Mouse (Mus musculus) hindbrain, embryonic 13.5 days (tissue): ENCODE data around the gene Olfr95. TPM values are rescaled to one million over a fixed set of nuclear protein-coding genes. Genes with fewer than 3 reads are reported as not detected.
"Not testable (repeated sequence)": the region's sequence is repeated elsewhere in the genome, so short reads cannot be mapped to it uniquely, and the experiment has no call there.

Experiments
- ATAC-seq: fragments of 200-750 bp; cut with Nextera tagmentation; 2 replicates; pipeline ENCODE4 v1.8.0; 2017; ENCODE audit warnings: moderate TSS enrichment; ENCODE audit not compliant: low FRiP score
- H3K27ac ChIP-seq: fragments of 300-500 bp; sonication (generic); 2 replicates; pipeline ENCODE4 v1.5.1; 2015; ENCODE audit warnings: inconsistent platforms, mild to moderate bottlenecking, moderate library complexity
- H3K27me3 ChIP-seq: fragments of 300-500 bp; sonication (generic); 2 replicates; pipeline ENCODE4 v1.6.1; 2015; ENCODE audit warnings: mild to moderate bottlenecking, inconsistent platforms
- H3K36me3 ChIP-seq: fragments of 300-500 bp; sonication (generic); 2 replicates; pipeline ENCODE4 v1.6.1; 2015; ENCODE audit warnings: mild to moderate bottlenecking, inconsistent platforms
- H3K4me1 ChIP-seq: fragments of 300-500 bp; sonication (generic); replicated peaks from 2 replicates; pipeline ENCODE4 v1.6.1; 2015; ENCODE audit warnings: inconsistent platforms
- H3K4me2 ChIP-seq: fragments of 300-500 bp; sonication (generic); 2 replicates; pipeline ENCODE4 v1.6.1; 2015; ENCODE audit warnings: inconsistent platforms, mild to moderate bottlenecking, moderate library complexity
- H3K4me3 ChIP-seq: fragments of 300-500 bp; sonication (generic); 2 replicates; pipeline ENCODE4 v1.5.1; 2015; ENCODE audit warnings: mild to moderate bottlenecking, inconsistent platforms
- H3K9ac ChIP-seq: fragments of 300-500 bp; sonication (generic); 2 replicates; pipeline ENCODE4 v1.6.1; 2015; ENCODE audit warnings: mild to moderate bottlenecking, inconsistent platforms
- H3K9me3 ChIP-seq: fragments of 300-500 bp; sonication (generic); 2 replicates; pipeline ENCODE4 v1.6.1; 2016; ENCODE audit warnings: inconsistent platforms
- WGBS: fragments of 180-500 bp; shearing (Covaris S2); methylation state at CpG from one replicate; pipeline ENCODE4 v1.1.7; 2015; 5-methylcytosine and 5-hydroxymethylcytosine counted together
- polyA plus RNA-seq: library from polyadenylated mRNA; unstranded; fragments of >200 nt; fragmentation: Nextera tagmentation; extraction: Ambion mirVana; gene quantifications from 2 replicates; pipeline ENCODE4 v1.2.1, GENCODE M21; 2015

The Olfr95 gene
- polyA plus RNA-seq = not detected in 2 replicates

DNA sequence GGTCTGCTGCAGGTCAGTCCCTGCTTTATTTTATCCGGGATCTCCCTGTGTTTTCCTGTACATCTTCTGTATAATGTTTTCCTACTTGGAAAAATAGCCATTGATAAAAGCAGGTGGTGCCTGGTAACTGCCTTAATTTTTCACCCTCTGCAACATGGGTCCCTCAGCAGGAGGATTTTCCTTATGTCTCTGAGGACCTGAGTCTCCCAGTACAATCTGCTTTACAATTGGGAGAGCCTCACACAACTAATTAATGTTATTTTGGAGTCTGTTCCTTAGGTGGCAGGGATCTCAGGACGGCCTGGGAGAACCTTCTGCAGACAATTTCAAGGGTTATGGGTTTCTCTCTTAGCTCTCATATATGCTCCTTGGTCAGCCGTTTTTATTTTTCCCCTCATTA is at the start of gene Olfr95:
Gene Olfr95, minus strand, starts transcription at position 101 of the 400 bp plus-strand sequence.
- Histone ChIP-seq H3K9ac (no peak within 1 kb of the TSS), H3K9me3 (0 out of 2 replicates have a peak, but pooled peaks cover 2% of the 10 kb centered on the region), H3K4me3 (no peak within 1 kb of the TSS), H3K27me3 (peaks cover 23% of the 10 kb centered on the region), H3K4me1 (peaks cover 5% of the 10 kb centered on the region; the same call in 1 of the 2 replicates), H3K36me3 (no peaks in the 10 kb centered on the region), H3K27ac (no peak within 1 kb of the TSS), H3K4me2 (no peak within 1 kb of the TSS)
- ATAC-seq = no peak
- 80% methylated on average over 3 of the region's 3 CpGs for WGBS

DNA sequence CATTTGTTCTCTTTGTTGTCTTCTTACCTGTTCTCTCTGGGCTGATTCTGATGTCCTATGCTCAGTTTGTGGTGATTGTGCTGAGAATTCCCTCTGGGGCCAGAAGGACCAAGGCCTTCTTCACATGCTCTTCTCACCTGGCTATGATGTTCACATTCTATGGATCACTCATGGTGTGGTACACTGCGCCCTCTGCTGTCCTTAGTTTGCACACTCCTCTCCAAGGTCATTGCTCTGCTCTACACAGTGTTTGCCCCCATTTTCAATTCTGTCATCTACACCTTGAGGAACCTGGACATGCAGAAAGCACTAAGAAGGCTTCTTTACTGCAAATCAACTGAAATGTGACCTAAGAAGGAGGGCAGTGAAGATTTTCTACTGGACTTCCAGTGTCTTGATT is 37.6 kb upstream of the Olfr95 start:
- no peak overlapping the region for H3K27ac ChIP-seq
- no peak for ATAC-seq
- no peak overlapping the region for H3K9ac ChIP-seq
- H3K4me3 ChIP-seq = no peak overlapping the region
- 8% methylated on average over 1 of the region's 1 CpGs for WGBS
- no peaks in the 10 kb centered on the region for H3K9me3 ChIP-seq
- H3K27me3 ChIP-seq = no peaks in the 10 kb centered on the region
- H3K36me3 ChIP-seq = no peaks in the 10 kb centered on the region
- no peaks in the 10 kb centered on the region for H3K4me1 ChIP-seq
- H3K4me2 ChIP-seq = no peak overlapping the region

DNA sequence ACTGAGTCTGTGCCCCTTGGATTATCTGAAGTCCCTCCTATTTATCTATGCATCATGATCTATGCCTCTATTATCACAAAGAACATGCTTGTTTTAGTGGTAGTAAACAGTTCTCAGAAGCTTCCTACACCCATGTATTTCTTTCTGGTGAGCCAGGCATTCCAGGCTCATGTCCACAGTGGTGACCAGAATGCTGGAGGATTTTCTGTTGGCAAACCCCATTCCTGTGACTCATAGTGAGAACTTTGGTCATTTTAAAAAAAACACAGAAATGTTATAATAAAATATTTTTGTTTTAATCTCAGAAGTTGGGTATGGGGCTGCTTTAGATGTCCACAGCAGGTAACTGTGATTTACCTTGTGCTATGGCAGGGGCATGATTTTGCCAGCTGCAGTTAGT is 36.5 kb upstream of the Olfr95 start:
- Histone ChIP-seq H3K4me3 (no peak overlapping the region), H3K9me3 (no peaks in the 10 kb centered on the region), H3K4me1 (no peaks in the 10 kb centered on the region), H3K27me3 (no peaks in the 10 kb centered on the region), H3K36me3 (no peaks in the 10 kb centered on the region), H3K4me2 (no peak overlapping the region), H3K27ac (no peak overlapping the region), H3K9ac (no peak overlapping the region)
- no peak for ATAC-seq

DNA sequence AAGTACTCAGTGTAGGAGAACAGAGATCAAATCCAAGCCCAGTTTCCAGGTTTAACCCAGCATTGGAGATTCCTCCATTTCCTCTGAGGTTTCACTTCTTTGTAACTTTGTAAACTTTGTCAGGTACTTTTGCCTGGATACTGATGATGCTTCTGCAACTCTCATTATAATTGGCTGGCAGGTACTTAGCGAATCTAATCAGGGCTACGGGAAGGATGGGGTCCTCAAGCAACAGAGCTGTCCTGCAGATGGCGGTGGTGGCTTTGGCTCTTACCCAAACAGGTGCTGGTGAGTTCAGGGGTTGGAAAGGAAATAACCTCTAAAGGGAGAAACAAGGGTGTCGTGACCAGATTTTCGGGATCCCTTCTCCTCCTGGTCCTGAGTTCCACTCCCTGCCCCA is 33.8 kb upstream of the Olfr95 start:
- Histone ChIP-seq H3K27ac (no peak overlapping the region), H3K9ac (no peak overlapping the region), H3K4me1 (no peaks in the 10 kb centered on the region), H3K27me3 (no peaks in the 10 kb centered on the region), H3K4me2 (no peak overlapping the region), H3K36me3 (no peaks in the 10 kb centered on the region), H3K4me3 (no peak overlapping the region), H3K9me3 (no peaks in the 10 kb centered on the region)
- WGBS = 39% methylated on average over 5 of the region's 5 CpGs
- no peak for ATAC-seq

DNA sequence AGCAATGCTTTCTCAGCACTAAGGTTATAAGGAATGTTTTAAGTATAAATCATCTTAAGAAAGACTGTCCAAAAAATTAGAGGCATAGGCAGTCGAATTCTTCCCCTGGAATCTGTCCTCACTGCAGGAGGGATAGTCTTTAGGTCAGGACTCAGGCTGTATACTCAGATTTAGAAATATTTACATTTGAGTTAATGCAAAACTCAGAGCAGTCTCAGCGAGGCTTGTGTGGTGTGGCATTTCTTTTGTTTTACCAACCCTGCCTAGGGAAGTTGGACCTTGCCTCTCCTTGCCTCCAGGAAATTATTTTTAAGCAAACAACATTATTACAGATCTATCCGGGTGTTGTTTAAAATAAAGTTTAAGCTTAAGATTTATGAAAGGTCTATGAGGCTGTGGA is 29.3 kb upstream of the Olfr95 start:
- no peak overlapping the region for H3K9ac ChIP-seq
- no peak overlapping the region for H3K27ac ChIP-seq
- H3K9me3 ChIP-seq = no peaks in the 10 kb centered on the region
- ATAC-seq = no peak
- H3K4me1 ChIP-seq = no peaks in the 10 kb centered on the region
- no peaks in the 10 kb centered on the region for H3K36me3 ChIP-seq
- H3K4me3 ChIP-seq = no peak overlapping the region
- H3K4me2 ChIP-seq = no peak overlapping the region
- no peaks in the 10 kb centered on the region for H3K27me3 ChIP-seq
- WGBS = 59% methylated on average over 3 of the region's 3 CpGs

DNA sequence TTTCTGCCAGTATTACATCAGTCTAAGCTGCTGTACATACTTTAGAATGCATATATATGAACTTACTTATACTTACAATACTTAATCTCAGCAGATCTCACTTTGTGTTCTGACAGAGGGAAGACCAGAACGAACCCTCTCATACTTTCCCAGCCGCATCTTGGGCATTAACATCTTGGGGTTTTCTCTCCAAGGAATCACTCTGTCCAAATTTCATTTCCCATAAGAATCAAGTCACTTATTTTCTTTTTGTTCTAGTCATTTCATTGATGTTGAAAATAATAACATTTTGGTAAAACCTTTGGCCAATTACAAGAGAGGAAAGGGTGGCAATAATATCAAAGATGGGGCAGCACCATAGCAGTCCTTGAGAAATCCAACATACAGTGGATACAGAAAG is 24.3 kb upstream of the Olfr95 start, which contains the start of gene Olfr97:
Gene Olfr97, minus strand, starts transcription at position 101 of the 400 bp plus-strand sequence.
- H3K36me3 ChIP-seq, H3K4me3 ChIP-seq, H3K27me3 ChIP-seq, H3K4me2 ChIP-seq, H3K4me1 ChIP-seq, H3K27ac ChIP-seq, ATAC-seq, H3K9ac ChIP-seq, H3K9me3 ChIP-seq: not testable (repeated sequence)
- 93% methylated on average over 2 of the region's 2 CpGs for WGBS

DNA sequence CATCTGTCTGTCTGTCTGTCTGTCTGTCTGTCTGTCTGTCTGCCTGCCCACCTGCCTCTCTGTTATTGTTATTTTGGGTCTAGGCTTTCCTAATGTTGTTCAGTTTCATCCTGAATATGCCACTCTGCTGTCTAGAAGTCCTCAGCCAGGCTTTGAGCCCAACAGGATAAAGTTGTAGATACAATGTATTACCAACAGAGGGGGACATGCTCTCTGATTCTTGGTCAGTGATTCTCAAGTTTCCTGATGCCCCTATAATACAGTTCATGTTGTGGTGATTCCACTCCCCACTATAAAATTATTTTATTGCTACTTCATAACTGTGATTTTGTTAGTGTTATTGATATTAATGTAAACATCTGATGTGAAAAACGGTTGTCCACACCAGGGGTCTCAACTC is 9.0 kb upstream of the Olfr95 start:
- Histone ChIP-seq H3K9ac (no peak overlapping the region), H3K27me3 (no peaks in the 10 kb centered on the region), H3K4me3 (no peak overlapping the region), H3K27ac (no peak overlapping the region), H3K4me1 (no peaks in the 10 kb centered on the region), H3K9me3 (0 out of 2 replicates have a peak, but pooled peaks cover 2% of the 10 kb centered on the region), H3K4me2 (no peak overlapping the region), H3K36me3 (no peaks in the 10 kb centered on the region)
- WGBS = 29% methylated on average over 1 of the region's 1 CpGs
- no peak for ATAC-seq

DNA sequence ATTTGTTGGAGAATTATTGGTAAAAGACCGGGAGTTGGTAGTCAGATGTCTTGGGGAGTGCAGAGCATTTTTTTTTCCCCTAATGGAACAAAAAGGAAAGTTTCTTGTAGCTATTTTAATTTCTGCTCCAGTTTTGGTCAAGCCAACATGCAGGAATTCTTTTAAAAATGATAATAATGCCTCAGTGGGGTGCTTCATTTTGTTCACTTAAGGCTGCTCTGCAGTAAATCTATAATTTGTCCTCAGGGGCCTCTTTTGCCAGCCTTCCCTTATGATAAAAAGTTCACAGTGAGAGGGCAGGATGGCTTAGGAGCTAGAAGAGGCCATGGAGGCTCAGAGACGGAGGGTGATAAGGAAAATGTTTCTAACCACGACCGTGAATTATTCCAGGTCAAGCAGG is 6.9 kb upstream of the Olfr95 start, which contains the start of gene Olfr96:
Gene Olfr96, plus strand, starts transcription at position 301 of the 400 bp plus-strand sequence.
- Histone ChIP-seq H3K4me2 (no peak within 1 kb of the TSS), H3K9ac (no peak within 1 kb of the TSS)
- 69% methylated on average over 4 of the region's 4 CpGs for WGBS

DNA sequence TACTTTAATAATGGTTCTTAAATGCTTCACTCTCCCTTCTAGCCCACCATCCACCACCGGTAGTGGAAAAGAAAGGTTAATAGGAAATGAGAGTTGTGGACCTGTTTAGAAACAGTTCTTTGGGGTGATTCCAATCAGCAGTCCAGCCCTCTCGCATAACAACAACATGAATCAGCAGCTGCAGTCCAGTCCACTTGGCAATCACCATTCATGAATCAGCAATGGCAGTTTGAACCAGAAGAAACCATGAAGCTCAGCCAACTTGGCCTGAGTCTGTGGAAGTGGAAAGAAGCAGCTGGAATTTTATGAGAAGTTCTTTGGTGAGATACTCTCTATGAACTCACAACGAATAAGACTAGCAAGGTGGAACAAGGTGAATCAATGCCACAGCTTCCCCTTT is 5.6 kb upstream of the Olfr95 start:
- Histone ChIP-seq H3K4me3 (no peak overlapping the region), H3K36me3 (no peaks in the 10 kb centered on the region), H3K4me1 (no peaks in the 10 kb centered on the region), H3K27ac (no peak overlapping the region), H3K9me3 (0 out of 2 replicates have a peak, but pooled peaks cover 2% of the 10 kb centered on the region), H3K4me2 (no peak overlapping the region), H3K9ac (no peak overlapping the region), H3K27me3 (no peaks in the 10 kb centered on the region)
- 89% methylated on average over 3 of the region's 3 CpGs for WGBS
- ATAC-seq = no peak

More for the DNA sequence above, 6.9 kb upstream of the Olfr95 start, which contains the start of gene Olfr96:
- H3K4me1 ChIP-seq = no peaks in the 10 kb centered on the region
- H3K9me3 ChIP-seq = 0 out of 2 replicates have a peak, but pooled peaks cover 2% of the 10 kb centered on the region
- no peak for ATAC-seq
- no peak within 1 kb of the TSS for H3K4me3 ChIP-seq
- H3K27me3 ChIP-seq = no peaks in the 10 kb centered on the region
- no peak within 1 kb of the TSS for H3K27ac ChIP-seq
- no peaks in the 10 kb centered on the region for H3K36me3 ChIP-seq

DNA sequence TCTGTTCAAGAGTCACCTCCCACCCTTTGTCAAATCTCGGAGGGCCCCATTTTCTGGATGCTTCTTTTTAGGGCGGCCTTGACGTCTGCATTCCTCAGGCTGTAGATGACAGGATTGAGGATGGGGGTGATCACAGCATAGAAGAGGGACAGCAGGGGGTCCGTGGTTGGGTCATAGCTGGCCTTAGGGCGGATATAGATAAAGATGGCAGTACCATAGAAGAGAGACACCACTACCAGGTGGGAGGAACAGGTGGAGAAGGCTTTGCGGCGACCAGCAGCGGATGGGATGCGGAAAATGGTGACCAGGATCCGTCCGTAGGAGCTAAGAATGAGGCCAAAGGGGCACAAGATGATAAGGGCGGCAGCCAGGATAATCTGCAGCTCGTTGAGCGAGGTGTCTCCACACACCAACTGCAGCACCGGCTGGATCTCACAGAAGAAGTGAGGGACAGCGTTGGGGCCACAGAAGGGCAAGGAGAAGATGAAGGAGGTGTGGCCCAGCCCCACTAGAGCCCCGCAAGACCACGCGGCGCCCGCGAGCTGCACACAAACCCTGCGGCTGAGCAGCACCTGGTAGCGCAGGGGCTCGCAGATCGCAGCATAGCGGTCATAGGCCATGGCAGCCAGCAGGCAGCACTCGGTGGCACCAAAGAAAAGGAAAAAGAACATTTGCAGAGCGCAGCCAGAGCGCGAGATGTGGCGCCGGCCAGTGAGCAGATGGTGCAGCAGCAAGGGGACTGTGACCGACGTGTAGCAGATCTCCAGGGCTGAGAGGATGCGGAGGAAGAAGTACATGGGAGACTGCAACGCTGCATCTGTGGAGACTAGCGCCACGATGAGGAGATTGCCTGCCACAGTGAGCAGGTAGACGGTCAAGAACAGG is 1.8 kb downstream of the Olfr95 start:
- Histone ChIP-seq H3K4me1 (peaks cover 5% of the 10 kb centered on the region; the same call in 1 of the 2 replicates), H3K27ac (no peak overlapping the region), H3K4me3 (peak overlapping the region; percentile 39), H3K9ac (peak overlapping the region; percentile 63), H3K9me3 (no peaks in the 10 kb centered on the region), H3K27me3 (peaks cover 23% of the 10 kb centered on the region), H3K4me2 (peak overlapping the region; percentile 54), H3K36me3 (no peaks in the 10 kb centered on the region)
- 18% methylated on average over 40 of the region's 40 CpGs for WGBS
- peak; percentile 86 for ATAC-seq

DNA sequence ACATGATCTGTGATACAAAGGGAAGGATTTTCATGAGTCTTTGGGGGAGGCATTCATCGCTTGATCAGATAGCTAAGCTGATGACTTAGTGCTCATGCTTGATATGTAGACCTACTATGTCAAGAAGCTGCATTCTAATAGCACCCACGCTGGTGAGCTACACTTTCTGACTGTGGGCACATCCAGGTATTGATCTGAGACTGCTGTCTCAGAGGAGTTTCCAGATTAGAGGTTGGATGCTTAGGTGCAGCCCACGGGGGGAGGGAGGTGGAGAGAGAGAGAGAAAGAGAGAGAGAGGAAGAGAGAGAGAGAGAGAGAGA is 9.0 kb downstream of the Olfr95 start:
- ATAC-seq = peak; percentile 58
- Histone ChIP-seq H3K4me2 (no peak overlapping the region), H3K4me1 (no peaks in the 10 kb centered on the region), H3K9ac (no peak overlapping the region), H3K36me3 (no peaks in the 10 kb centered on the region), H3K27ac (no peak overlapping the region), H3K4me3 (no peak overlapping the region), H3K27me3 (peaks cover 15% of the 10 kb centered on the region; the same call in 1 of the 2 replicates), H3K9me3 (no peaks in the 10 kb centered on the region)
- WGBS = 37% methylated on average over 3 of the region's 3 CpGs

DNA sequence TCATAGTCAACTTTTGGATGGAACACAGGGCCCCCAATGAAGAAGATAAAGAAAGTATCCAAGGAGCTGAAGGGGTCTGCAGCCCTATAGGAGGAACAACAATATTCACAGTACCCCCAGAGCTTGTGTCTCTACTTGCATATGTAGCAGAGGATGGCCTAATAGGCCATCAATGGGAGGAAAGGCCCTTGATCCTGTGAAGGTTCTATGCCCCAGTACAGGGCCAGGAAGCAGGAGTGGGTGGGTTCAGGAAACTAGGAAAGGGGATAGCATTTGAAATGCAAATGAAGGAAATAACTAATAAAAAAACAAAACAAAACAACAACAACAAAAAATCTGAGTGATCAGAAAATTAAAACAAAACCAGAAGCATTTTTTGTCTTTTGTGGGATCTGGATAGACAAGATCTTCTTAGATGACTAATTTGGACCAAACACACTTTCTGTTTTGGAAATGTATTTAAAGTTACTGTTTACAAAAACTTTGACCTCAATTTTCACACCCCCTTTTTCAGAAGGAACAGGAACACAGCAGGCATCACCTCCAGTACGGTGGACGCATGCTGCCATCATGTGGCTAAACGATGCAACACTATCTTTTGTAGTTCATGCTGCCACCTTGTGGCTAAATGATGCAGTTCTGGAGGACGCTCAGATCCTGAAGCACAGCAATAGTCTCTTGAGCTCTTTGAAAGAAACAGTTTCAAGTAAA is 9.6 kb downstream of the Olfr95 start:
- Histone ChIP-seq H3K4me2 (no peak overlapping the region), H3K9ac (no peak overlapping the region), H3K4me3 (no peak overlapping the region), H3K27me3 (peaks cover 20% of the 10 kb centered on the region), H3K36me3 (no peaks in the 10 kb centered on the region), H3K4me1 (no peaks in the 10 kb centered on the region), H3K9me3 (no peaks in the 10 kb centered on the region), H3K27ac (no peak overlapping the region)
- peak; percentile 82 for ATAC-seq
- WGBS = under 1% methylated on average over 4 of the region's 4 CpGs
